Mouse (Mus musculus): ENCODE results near the gene Arnt2. TPM values are rescaled to one million over a fixed set of nuclear protein-coding genes. Genes with fewer than 3 reads are reported as not detected.

Gene Arnt2
- total and polyA plus RNA-seq, 2 experiments from 2014 or later, result 62.9 to 165 TPM

GRCm38 (mm10) chr7:84260401-84260800, 149.6 kb downstream of the Arnt2 start:
- Histone ChIP-seq H3K4me3 (ENCODE audit: low read depth, low read length) (no peak overlapping the region), H3K36me3 (ENCODE audit: insufficient read depth, low read length) (peaks cover 46% of the 10 kb centered on the region), H3K9me3 (ENCODE audit: low read length) (no peaks in the 10 kb centered on the region), H3K9ac (replicated peaks; ENCODE audit: low read length, poor library complexity, severe bottlenecking) (no peak overlapping the region), H3K4me2 (ENCODE audit: low read depth, low read length, poor library complexity, severe bottlenecking) (no peak overlapping the region), H3K27me3 (ENCODE audit: insufficient read depth, low read length) (no peaks in the 10 kb centered on the region), H3K27ac (ENCODE audit: low read depth, low read length) (no peak overlapping the region), H3K4me1 (ENCODE audit: insufficient read depth, low read length) (no peaks in the 10 kb centered on the region)
- no peak for TF ChIP-seq CTCF (IDR thresholded peaks at IDR 0.05)
- no peak for ATAC-seq (ENCODE audit: low FRiP score)
- DNase-seq (ENCODE audit: low spot score), result no peak
- 91% methylated on average over 4 of the region's 4 CpGs for WGBS

GRCm38 (mm10) chr7:84259309-84259985, 150.5 kb downstream of the Arnt2 start:
- WGBS, result 66% methylated on average over 4 of the region's 4 CpGs
- no peak overlapping the region for H3K9ac ChIP-seq (replicated peaks; ENCODE audit: low read length, poor library complexity, severe bottlenecking)
- no peaks in the 10 kb centered on the region for H3K9me3 ChIP-seq (ENCODE audit: low read length)
- no peak overlapping the region for H3K4me3 ChIP-seq (ENCODE audit: low read depth, low read length)
- H3K4me1 ChIP-seq (ENCODE audit: insufficient read depth, low read length), result no peaks in the 10 kb centered on the region
- TF ChIP-seq CTCF (IDR thresholded peaks at IDR 0.05), result no peak
- no peak for DNase-seq (ENCODE audit: low spot score)
- ATAC-seq (ENCODE audit: low FRiP score), result no peak
- no peak overlapping the region for H3K27ac ChIP-seq (ENCODE audit: low read depth, low read length)
- no peak overlapping the region for H3K4me2 ChIP-seq (ENCODE audit: low read depth, low read length, poor library complexity, severe bottlenecking)
- no peaks in the 10 kb centered on the region for H3K27me3 ChIP-seq (ENCODE audit: insufficient read depth, low read length)
- H3K36me3 ChIP-seq (ENCODE audit: insufficient read depth, low read length), result peaks cover 46% of the 10 kb centered on the region

- no peak for TF ChIP-seq CTCF (IDR thresholded peaks at IDR 0.05)
Measured at GRCm38 (mm10) chr7:84256661-84257060, 153.3 kb downstream of the Arnt2 start.

GRCm38 (mm10) chr7:84256245-84256644, 153.7 kb downstream of the Arnt2 start:
- ATAC-seq (ENCODE audit: low FRiP score) (no peak), DNase-seq (ENCODE audit: low spot score) (no peak)
- 40% methylated on average over 1 of the region's 1 CpGs for WGBS
- H3K27ac ChIP-seq (ENCODE audit: low read depth, low read length), result no peak overlapping the region
- H3K4me1 ChIP-seq (ENCODE audit: insufficient read depth, low read length), result no peaks in the 10 kb centered on the region
- H3K27me3 ChIP-seq (ENCODE audit: insufficient read depth, low read length), result no peaks in the 10 kb centered on the region
- H3K9me3 ChIP-seq (ENCODE audit: low read length), result no peaks in the 10 kb centered on the region
- peaks cover 50% of the 10 kb centered on the region for H3K36me3 ChIP-seq (ENCODE audit: insufficient read depth, low read length)
- TF ChIP-seq CTCF (IDR thresholded peaks at IDR 0.05), result no peak
- no peak overlapping the region for H3K4me2 ChIP-seq (ENCODE audit: low read depth, low read length, poor library complexity, severe bottlenecking)
- H3K9ac ChIP-seq (replicated peaks; ENCODE audit: low read length, poor library complexity, severe bottlenecking), result no peak overlapping the region
- H3K4me3 ChIP-seq (ENCODE audit: low read depth, low read length), result no peak overlapping the region

More at GRCm38 (mm10) chr7:84256661-84257060, 153.3 kb downstream of the Arnt2 start:
- no peaks in the 10 kb centered on the region for H3K9me3 ChIP-seq (ENCODE audit: low read length)
- peaks cover 50% of the 10 kb centered on the region for H3K36me3 ChIP-seq (ENCODE audit: insufficient read depth, low read length)
- no peak for DNase-seq (ENCODE audit: low spot score)
- H3K4me3 ChIP-seq (ENCODE audit: low read depth, low read length), result no peak overlapping the region
- 94% methylated on average over 3 of the region's 3 CpGs for WGBS
- no peak overlapping the region for H3K4me2 ChIP-seq (ENCODE audit: low read depth, low read length, poor library complexity, severe bottlenecking)
- no peaks in the 10 kb centered on the region for H3K4me1 ChIP-seq (ENCODE audit: insufficient read depth, low read length)
- ATAC-seq (ENCODE audit: low FRiP score), result no peak
- H3K27me3 ChIP-seq (ENCODE audit: insufficient read depth, low read length), result no peaks in the 10 kb centered on the region
- H3K27ac ChIP-seq (ENCODE audit: low read depth, low read length), result no peak overlapping the region
- no peak overlapping the region for H3K9ac ChIP-seq (replicated peaks; ENCODE audit: low read length, poor library complexity, severe bottlenecking)

GRCm38 (mm10) chr7:84254916-84255315, 155.1 kb downstream of the Arnt2 start:
- Histone ChIP-seq H3K4me3 (ENCODE audit: low read depth, low read length) (no peak overlapping the region), H3K27ac (ENCODE audit: low read depth, low read length) (no peak overlapping the region), H3K36me3 (ENCODE audit: insufficient read depth, low read length) (peaks cover 59% of the 10 kb centered on the region), H3K9ac (replicated peaks; ENCODE audit: low read length, poor library complexity, severe bottlenecking) (no peak overlapping the region), H3K9me3 (ENCODE audit: low read length) (no peaks in the 10 kb centered on the region), H3K27me3 (ENCODE audit: insufficient read depth, low read length) (no peaks in the 10 kb centered on the region), H3K4me1 (ENCODE audit: insufficient read depth, low read length) (no peaks in the 10 kb centered on the region), H3K4me2 (ENCODE audit: low read depth, low read length, poor library complexity, severe bottlenecking) (no peak overlapping the region)
- ATAC-seq (ENCODE audit: low FRiP score), result no peak
- no peak for DNase-seq (ENCODE audit: low spot score)
- WGBS, result 83% methylated on average over 8 of the region's 8 CpGs
- no peak for TF ChIP-seq CTCF (IDR thresholded peaks at IDR 0.05)

- no peak for DNase-seq (ENCODE audit: low spot score)
- Histone ChIP-seq H3K4me1 (ENCODE audit: insufficient read depth, low read length) (no peaks in the 10 kb centered on the region), H3K27ac (ENCODE audit: low read depth, low read length) (no peak overlapping the region), H3K4me2 (ENCODE audit: low read depth, low read length, poor library complexity, severe bottlenecking) (no peak overlapping the region), H3K9ac (replicated peaks; ENCODE audit: low read length, poor library complexity, severe bottlenecking) (no peak overlapping the region), H3K9me3 (ENCODE audit: low read length) (no peaks in the 10 kb centered on the region), H3K36me3 (ENCODE audit: insufficient read depth, low read length) (peaks cover 55% of the 10 kb centered on the region), H3K27me3 (ENCODE audit: insufficient read depth, low read length) (no peaks in the 10 kb centered on the region), H3K4me3 (ENCODE audit: low read depth, low read length) (no peak overlapping the region)
- TF ChIP-seq CTCF (IDR thresholded peaks at IDR 0.05), result no peak
- no peak for ATAC-seq (ENCODE audit: low FRiP score)
- 50% methylated on average over 3 of the region's 3 CpGs for WGBS
Measured at GRCm38 (mm10) chr7:84254311-84254710, 155.7 kb downstream of the Arnt2 start.

All from midbrain, postnatal 0 days (tissue).